Mouse (Mus musculus): ENCODE measurements at regions not wholly inside any gene's neighbourhood (a gene's known extent, or its start where the extent isn't known, plus 50 kb on each side); places are given as distances from the start of the nearest gene placed in this dataset.
A peak's percentile ranks its signal among the peaks of the same experiment; 100 is the strongest.

DNA sequence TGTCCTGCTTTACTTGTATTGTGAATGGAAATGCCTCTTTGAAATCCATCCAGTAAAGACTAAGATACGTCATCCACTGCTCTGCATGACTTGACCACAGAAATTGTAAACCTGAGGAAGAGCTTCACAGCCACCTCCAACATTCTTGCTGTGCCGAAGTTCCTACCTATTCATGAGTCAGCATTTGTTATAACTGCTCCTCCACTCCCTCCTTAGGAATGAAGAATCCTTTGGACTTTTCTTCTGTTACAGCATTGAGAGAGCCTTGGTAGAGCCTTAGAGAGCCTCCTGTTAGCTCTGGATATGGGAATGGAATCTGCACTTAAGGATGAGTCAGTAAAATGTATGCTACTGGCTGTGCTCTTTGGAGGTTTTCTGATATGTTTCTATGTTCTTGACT lies 750.5 kb upstream of the Gcfc2 start:
- Histone ChIP-seq H3K9me3 (replicated peaks; ENCODE audit: low read length) (no peaks in the 10 kb centered on the region), H3K9ac (ENCODE audit: low read depth, low read length) (no peak overlapping the region), H3K27ac (no peak overlapping the region), H3K36me3 (ENCODE audit: insufficient read depth, low read length) (no peaks in the 10 kb centered on the region), H3K27me3 (ENCODE audit: insufficient read depth, low read length) (no peaks in the 10 kb centered on the region), H3K4me3 (replicated peaks; ENCODE audit: low read depth, low read length) (no peak overlapping the region), H3K4me1 (replicated peaks; ENCODE audit: insufficient read depth, low read length) (no peaks in the 10 kb centered on the region), H3K4me2 (ENCODE audit: low read length) (no peak overlapping the region)
- TF ChIP-seq CTCF (IDR thresholded peaks at IDR 0.05; ENCODE audit: low read depth): no peak
- ATAC-seq (replicated peaks; ENCODE audit: low FRiP score, low read depth): peak; percentile 25; the same call in 1 of the 2 replicates
- 68% methylated on average over 2 of the region's 2 CpGs for WGBS
- no peak for DNase-seq (ENCODE audit: low spot score)

DNA sequence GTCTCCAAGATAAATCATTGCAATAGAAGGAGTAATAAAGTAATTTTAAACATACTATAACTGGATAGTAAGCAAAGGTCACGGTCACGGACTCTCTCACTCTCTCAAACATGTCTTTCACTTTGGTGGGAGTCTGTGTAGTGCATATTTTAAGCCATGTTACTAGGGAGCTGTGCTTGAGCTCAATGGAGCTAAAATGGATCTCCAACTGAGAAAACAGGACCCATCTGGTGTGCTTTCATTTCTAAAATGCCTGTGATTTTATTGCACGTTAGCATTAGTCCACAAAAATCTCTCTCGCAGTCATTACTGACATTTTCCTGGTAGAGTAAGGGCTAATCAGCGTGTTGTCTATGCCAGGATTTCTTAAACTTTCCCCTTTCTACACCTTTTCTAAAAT lies 733.3 kb upstream of the Gcfc2 start:
- 66% methylated on average over 5 of the region's 5 CpGs for WGBS
- Histone ChIP-seq H3K4me2 (ENCODE audit: low read length) (no peak overlapping the region), H3K4me3 (replicated peaks; ENCODE audit: low read depth, low read length) (no peak overlapping the region), H3K9me3 (replicated peaks; ENCODE audit: low read length) (no peaks in the 10 kb centered on the region), H3K36me3 (ENCODE audit: insufficient read depth, low read length) (no peaks in the 10 kb centered on the region), H3K27me3 (ENCODE audit: insufficient read depth, low read length) (no peaks in the 10 kb centered on the region), H3K4me1 (replicated peaks; ENCODE audit: insufficient read depth, low read length) (no peaks in the 10 kb centered on the region), H3K27ac (no peak overlapping the region), H3K9ac (ENCODE audit: low read depth, low read length) (no peak overlapping the region)
- TF ChIP-seq CTCF (IDR thresholded peaks at IDR 0.05; ENCODE audit: low read depth): no peak
- DNase-seq (ENCODE audit: low spot score) (peak; percentile 9), ATAC-seq (replicated peaks; ENCODE audit: low FRiP score, low read depth) (no peak)

DNA sequence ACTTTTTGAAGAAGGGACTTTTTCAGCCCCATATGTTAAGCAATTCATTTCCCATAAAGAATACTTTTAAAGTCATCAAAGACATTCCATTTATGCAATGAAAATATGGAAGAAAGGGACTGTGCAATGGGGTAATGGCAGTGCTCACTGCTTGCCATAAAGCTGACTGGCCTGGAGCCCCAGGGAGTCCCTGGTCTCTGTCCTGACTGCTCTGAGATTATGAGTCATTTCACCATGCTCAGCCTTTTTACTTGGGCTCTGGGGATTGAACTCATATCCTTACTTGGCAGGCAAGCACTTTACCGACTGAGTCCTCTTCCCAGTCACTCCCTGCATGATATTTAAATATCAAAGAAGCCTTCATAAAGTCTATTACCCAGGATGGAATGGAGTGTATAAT lies 712.9 kb upstream of the Gcfc2 start:
- DNase-seq (ENCODE audit: low spot score) (no peak), ATAC-seq (replicated peaks; ENCODE audit: low FRiP score, low read depth) (no peak)
- H3K27ac ChIP-seq: no peak overlapping the region
- WGBS: 56% methylated on average over 1 of the region's 1 CpGs
- no peak overlapping the region for H3K4me2 ChIP-seq (ENCODE audit: low read length)
- no peaks in the 10 kb centered on the region for H3K36me3 ChIP-seq (ENCODE audit: insufficient read depth, low read length)
- H3K27me3 ChIP-seq (ENCODE audit: insufficient read depth, low read length): no peaks in the 10 kb centered on the region
- TF ChIP-seq CTCF (IDR thresholded peaks at IDR 0.05; ENCODE audit: low read depth): no peak
- H3K9me3 ChIP-seq (replicated peaks; ENCODE audit: low read length): no peaks in the 10 kb centered on the region
- H3K9ac ChIP-seq (ENCODE audit: low read depth, low read length): no peak overlapping the region
- no peak overlapping the region for H3K4me3 ChIP-seq (replicated peaks; ENCODE audit: low read depth, low read length)
- no peaks in the 10 kb centered on the region for H3K4me1 ChIP-seq (replicated peaks; ENCODE audit: insufficient read depth, low read length)

DNA sequence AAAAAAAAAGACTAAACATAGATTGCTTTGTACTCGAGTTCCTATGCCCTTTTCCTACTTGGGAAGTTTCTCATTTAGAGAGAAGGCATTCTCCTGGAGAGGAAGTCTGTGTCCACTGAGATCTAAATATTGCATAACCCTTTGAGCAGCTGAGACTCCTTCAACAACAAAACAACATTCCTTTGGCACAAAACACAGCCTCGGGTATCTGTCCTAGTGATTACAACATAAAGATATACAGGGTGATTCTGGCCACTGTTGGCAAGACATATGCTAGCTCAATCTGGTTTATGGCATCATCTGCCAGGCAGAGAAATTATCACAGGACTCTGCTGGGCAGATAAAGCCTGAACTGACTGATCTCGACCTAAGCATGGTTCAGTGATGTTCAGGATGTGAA lies 692.7 kb upstream of the Gcfc2 start:
- Histone ChIP-seq H3K27me3 (ENCODE audit: insufficient read depth, low read length) (no peaks in the 10 kb centered on the region), H3K4me1 (replicated peaks; ENCODE audit: insufficient read depth, low read length) (no peaks in the 10 kb centered on the region), H3K36me3 (ENCODE audit: insufficient read depth, low read length) (no peaks in the 10 kb centered on the region), H3K27ac (no peak overlapping the region), H3K9ac (ENCODE audit: low read depth, low read length) (no peak overlapping the region), H3K4me2 (ENCODE audit: low read length) (no peak overlapping the region), H3K9me3 (replicated peaks; ENCODE audit: low read length) (no peaks in the 10 kb centered on the region), H3K4me3 (replicated peaks; ENCODE audit: low read depth, low read length) (no peak overlapping the region)
- DNase-seq (ENCODE audit: low spot score) (peak; percentile 10), ATAC-seq (replicated peaks; ENCODE audit: low FRiP score, low read depth) (no peak)
- 56% methylated on average over 3 of the region's 3 CpGs for WGBS
- no peak for TF ChIP-seq CTCF (IDR thresholded peaks at IDR 0.05; ENCODE audit: low read depth)

DNA sequence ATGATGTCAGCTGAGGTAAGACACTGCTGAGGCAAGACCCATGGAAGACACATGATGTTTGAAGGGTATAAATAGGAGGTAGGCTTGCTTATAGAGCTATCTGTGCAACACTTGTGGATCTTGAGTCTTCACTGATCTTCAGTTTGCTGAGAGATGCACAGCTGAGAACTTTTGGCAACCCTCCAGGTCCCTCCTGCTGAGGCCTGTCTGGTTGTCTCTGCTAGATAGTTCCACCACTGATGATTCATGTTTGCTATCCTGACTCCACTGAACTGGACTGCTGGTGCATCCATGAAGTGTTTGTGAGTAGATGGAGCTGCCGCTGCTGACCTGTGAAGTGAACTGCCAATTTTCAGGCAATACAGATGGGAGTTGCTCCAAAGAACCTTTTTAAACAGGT lies 663.6 kb upstream of the Gcfc2 start:
- H3K4me1 ChIP-seq (replicated peaks; ENCODE audit: insufficient read depth, low read length): no peaks in the 10 kb centered on the region
- H3K4me2 ChIP-seq (ENCODE audit: low read length): no peak overlapping the region
- H3K27me3 ChIP-seq (ENCODE audit: insufficient read depth, low read length): no peaks in the 10 kb centered on the region
- no peak for TF ChIP-seq CTCF (IDR thresholded peaks at IDR 0.05; ENCODE audit: low read depth)
- H3K36me3 ChIP-seq (ENCODE audit: insufficient read depth, low read length): no peaks in the 10 kb centered on the region
- no peak for ATAC-seq (replicated peaks; ENCODE audit: low FRiP score, low read depth)
- H3K27ac ChIP-seq: no peak overlapping the region
- DNase-seq (ENCODE audit: low spot score): no peak
- no peak overlapping the region for H3K4me3 ChIP-seq (replicated peaks; ENCODE audit: low read depth, low read length)
- no peak overlapping the region for H3K9ac ChIP-seq (ENCODE audit: low read depth, low read length)
- no peaks in the 10 kb centered on the region for H3K9me3 ChIP-seq (replicated peaks; ENCODE audit: low read length)
- 75% methylated on average over 1 of the region's 1 CpGs for WGBS
